Mouse (Mus musculus): Measurements from ENCODE around the gene Tmprss12. TPM values are rescaled to one million over a fixed set of nuclear protein-coding genes. Genes with fewer than 3 reads are reported as not detected.
"Not testable (repeated sequence)": the region's sequence is repeated elsewhere in the genome, so short reads cannot be mapped to it uniquely, and the experiment has no call there.

The Tmprss12 gene
- polyA plus RNA-seq, 1 experiment from 2014 or later, result not detected

DNA sequence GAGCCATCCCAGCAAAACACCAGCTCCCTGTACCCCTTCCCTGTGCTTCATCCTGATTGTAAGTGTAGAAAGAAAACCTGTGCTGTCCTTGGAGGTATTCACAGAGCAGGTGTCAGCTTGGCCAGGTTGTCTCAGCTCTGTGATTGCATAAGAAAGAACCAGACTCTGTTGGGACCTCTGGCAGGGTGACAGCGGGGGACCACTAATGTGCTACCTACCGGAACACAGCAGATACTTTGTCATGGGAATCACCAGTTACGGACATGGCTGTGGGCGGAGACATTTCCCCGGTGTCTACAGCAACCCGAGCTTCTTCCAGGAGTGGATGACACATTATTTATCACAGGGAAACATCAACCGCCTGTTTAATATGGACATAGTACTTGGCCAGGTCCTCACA is 11.7 kb downstream of the Tmprss12 start:
- Histone ChIP-seq H3K9me3 (ENCODE audit: control insufficient read depth, low read length) (no peaks in the 10 kb centered on the region), H3K27ac (ENCODE audit: low read depth, low read length) (no peak overlapping the region), H3K4me3 (ENCODE audit: low read depth, low read length) (no peak overlapping the region), H3K4me2 (ENCODE audit: low read depth, low read length, severe bottlenecking) (no peak overlapping the region), H3K4me1 (replicated peaks; ENCODE audit: control insufficient read depth, insufficient read depth, low read length) (no peaks in the 10 kb centered on the region), H3K36me3 (ENCODE audit: control insufficient read depth, insufficient read depth, low read length) (no peaks in the 10 kb centered on the region), H3K9ac (ENCODE audit: low read length) (no peak overlapping the region), H3K27me3 (ENCODE audit: control insufficient read depth, insufficient read depth, low read length) (no peaks in the 10 kb centered on the region)
- ATAC-seq (replicated peaks; ENCODE audit: low FRiP score), result no peak
- DNase-seq (ENCODE audit: low spot score), result no peak
- 77% methylated on average over 7 of the region's 7 CpGs for WGBS

DNA sequence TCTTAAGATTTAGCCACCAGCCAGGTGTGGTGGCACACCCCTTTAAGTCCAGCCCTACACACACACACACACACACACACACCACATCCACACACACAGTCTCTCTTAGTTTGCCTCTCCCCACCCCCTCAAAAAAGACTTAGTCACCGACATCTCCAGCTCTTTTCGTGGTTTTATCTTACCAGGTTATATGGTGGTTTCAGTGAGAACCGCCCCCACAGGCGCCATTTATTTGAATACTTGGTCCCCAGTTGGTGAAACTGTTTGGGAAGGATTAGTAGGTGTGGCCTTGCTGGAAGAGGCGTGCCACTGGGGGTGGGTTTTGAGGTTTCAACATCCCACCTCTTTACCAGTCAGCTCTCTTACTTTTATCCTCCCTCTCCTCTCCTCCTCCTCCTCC is 17.2 kb downstream of the Tmprss12 start:
- Histone ChIP-seq H3K27ac (ENCODE audit: low read depth, low read length) (no peak overlapping the region), H3K9ac (ENCODE audit: low read length) (no peak overlapping the region), H3K36me3 (ENCODE audit: control insufficient read depth, insufficient read depth, low read length) (no peaks in the 10 kb centered on the region), H3K27me3 (ENCODE audit: control insufficient read depth, insufficient read depth, low read length) (no peaks in the 10 kb centered on the region), H3K4me3 (ENCODE audit: low read depth, low read length) (no peak overlapping the region), H3K9me3 (ENCODE audit: control insufficient read depth, low read length) (no peaks in the 10 kb centered on the region), H3K4me2 (ENCODE audit: low read depth, low read length, severe bottlenecking) (no peak overlapping the region), H3K4me1 (replicated peaks; ENCODE audit: control insufficient read depth, insufficient read depth, low read length) (no peaks in the 10 kb centered on the region)
- 88% methylated on average over 5 of the region's 5 CpGs for WGBS
- DNase-seq (ENCODE audit: low spot score) (no peak), ATAC-seq (replicated peaks; ENCODE audit: low FRiP score) (no peak)

DNA sequence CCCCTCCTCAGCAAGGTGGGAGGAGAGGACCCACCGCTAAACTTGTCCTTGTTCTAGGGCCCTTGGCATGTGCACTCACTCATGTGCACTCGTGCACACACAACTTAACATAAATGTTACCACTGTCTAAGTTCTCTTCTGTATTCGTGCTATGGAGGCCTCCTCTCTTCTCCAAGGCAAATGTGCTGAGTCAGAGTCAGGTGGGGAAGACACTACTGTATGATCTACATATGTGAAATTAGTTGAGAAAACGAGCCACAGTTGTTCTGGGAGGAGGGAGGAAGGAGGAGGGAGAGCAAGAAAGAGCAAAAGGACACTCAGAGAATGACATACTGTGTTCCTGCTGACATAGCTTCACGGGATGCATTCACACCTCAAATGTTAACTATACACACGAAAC is 19.9 kb downstream of the Tmprss12 start:
- no peak for ATAC-seq (replicated peaks; ENCODE audit: low FRiP score)
- Histone ChIP-seq H3K4me1 (replicated peaks; ENCODE audit: control insufficient read depth, insufficient read depth, low read length) (no peaks in the 10 kb centered on the region), H3K9me3 (ENCODE audit: control insufficient read depth, low read length) (no peaks in the 10 kb centered on the region), H3K27ac (ENCODE audit: low read depth, low read length) (no peak overlapping the region), H3K36me3 (ENCODE audit: control insufficient read depth, insufficient read depth, low read length) (no peaks in the 10 kb centered on the region), H3K9ac (ENCODE audit: low read length) (no peak overlapping the region), H3K4me2 (ENCODE audit: low read depth, low read length, severe bottlenecking) (no peak overlapping the region), H3K27me3 (ENCODE audit: control insufficient read depth, insufficient read depth, low read length) (no peaks in the 10 kb centered on the region), H3K4me3 (ENCODE audit: low read depth, low read length) (no peak overlapping the region)
- DNase-seq (ENCODE audit: low spot score), result no peak
- 82% methylated on average over 6 of the region's 6 CpGs for WGBS

DNA sequence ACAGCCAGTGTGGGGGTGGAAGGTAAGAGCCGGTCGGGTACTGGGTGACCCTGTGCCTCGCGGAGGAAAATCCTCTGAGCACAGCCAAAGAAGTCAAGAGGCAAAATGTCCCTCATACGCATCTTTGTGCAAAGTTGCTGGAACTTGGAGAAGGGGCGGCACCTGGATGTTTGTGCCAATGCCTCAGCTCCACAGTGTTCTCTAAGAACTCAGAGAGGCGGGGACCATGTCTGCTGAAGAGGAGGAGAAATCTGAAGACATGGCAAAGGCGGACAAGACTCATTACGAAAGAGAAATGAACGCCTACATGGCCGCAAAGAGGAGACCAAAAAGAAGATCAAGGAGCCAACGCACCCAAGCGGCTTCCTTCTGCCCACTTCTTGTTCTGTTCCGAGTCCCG is 20.9 kb downstream of the Tmprss12 start:
- H3K4me1 ChIP-seq (replicated peaks; ENCODE audit: control insufficient read depth, insufficient read depth, low read length), result no peaks in the 10 kb centered on the region
- DNase-seq (ENCODE audit: low spot score) (no peak), ATAC-seq (replicated peaks; ENCODE audit: low FRiP score) (no peak)
- no peak overlapping the region for H3K9ac ChIP-seq (ENCODE audit: low read length)
- no peak overlapping the region for H3K4me3 ChIP-seq (ENCODE audit: low read depth, low read length)
- H3K9me3 ChIP-seq (ENCODE audit: control insufficient read depth, low read length), result no peaks in the 10 kb centered on the region
- 74% methylated on average over 15 of the region's 15 CpGs for WGBS
- H3K27me3 ChIP-seq (ENCODE audit: control insufficient read depth, insufficient read depth, low read length), result no peaks in the 10 kb centered on the region
- no peaks in the 10 kb centered on the region for H3K36me3 ChIP-seq (ENCODE audit: control insufficient read depth, insufficient read depth, low read length)
- H3K27ac ChIP-seq (ENCODE audit: low read depth, low read length), result no peak overlapping the region
- H3K4me2 ChIP-seq (ENCODE audit: low read depth, low read length, severe bottlenecking), result no peak overlapping the region

DNA sequence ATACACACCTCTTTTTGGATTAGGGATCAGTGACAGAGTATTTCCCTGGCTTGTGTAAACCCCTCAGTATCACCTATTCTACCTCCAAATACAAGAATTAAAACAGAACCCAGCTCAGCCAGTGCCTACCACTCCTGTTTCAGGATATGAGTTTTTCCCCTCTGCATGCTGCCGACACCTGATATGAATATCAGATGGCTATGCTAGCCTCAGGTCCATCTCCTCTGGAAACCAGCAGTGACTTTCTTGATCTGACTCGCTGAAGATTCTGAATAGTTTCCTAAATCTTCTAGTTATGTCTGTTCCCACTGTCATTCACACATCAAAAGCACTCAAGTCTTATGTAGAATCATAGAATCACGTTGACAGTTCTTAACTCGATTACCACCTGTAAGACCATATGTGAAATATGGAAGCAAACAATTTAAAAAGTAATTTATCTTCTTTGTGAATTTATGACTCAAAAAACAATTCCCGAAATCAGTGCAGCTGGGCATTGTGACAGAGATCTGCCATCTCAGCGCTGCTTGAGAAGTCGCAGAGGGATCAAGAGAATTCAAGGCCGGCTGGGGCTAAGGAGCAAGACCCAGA is 22.9 kb downstream of the Tmprss12 start:
- no peaks in the 10 kb centered on the region for H3K4me1 ChIP-seq (replicated peaks; ENCODE audit: control insufficient read depth, insufficient read depth, low read length)
- H3K4me2 ChIP-seq (ENCODE audit: low read depth, low read length, severe bottlenecking), result no peak overlapping the region; the same call in 1 of the 2 replicates
- H3K9ac ChIP-seq (ENCODE audit: low read length), result no peak overlapping the region
- DNase-seq (ENCODE audit: low spot score), result no peak
- H3K36me3 ChIP-seq (ENCODE audit: control insufficient read depth, insufficient read depth, low read length), result no peaks in the 10 kb centered on the region
- no peak overlapping the region for H3K4me3 ChIP-seq (ENCODE audit: low read depth, low read length)
- no peaks in the 10 kb centered on the region for H3K27me3 ChIP-seq (ENCODE audit: control insufficient read depth, insufficient read depth, low read length)
- H3K27ac ChIP-seq (ENCODE audit: low read depth, low read length), result no peak overlapping the region
- WGBS, result 54% methylated on average over 8 of the region's 8 CpGs
- H3K9me3 ChIP-seq (ENCODE audit: control insufficient read depth, low read length), result no peaks in the 10 kb centered on the region
- no peak for ATAC-seq (replicated peaks; ENCODE audit: low FRiP score)

DNA sequence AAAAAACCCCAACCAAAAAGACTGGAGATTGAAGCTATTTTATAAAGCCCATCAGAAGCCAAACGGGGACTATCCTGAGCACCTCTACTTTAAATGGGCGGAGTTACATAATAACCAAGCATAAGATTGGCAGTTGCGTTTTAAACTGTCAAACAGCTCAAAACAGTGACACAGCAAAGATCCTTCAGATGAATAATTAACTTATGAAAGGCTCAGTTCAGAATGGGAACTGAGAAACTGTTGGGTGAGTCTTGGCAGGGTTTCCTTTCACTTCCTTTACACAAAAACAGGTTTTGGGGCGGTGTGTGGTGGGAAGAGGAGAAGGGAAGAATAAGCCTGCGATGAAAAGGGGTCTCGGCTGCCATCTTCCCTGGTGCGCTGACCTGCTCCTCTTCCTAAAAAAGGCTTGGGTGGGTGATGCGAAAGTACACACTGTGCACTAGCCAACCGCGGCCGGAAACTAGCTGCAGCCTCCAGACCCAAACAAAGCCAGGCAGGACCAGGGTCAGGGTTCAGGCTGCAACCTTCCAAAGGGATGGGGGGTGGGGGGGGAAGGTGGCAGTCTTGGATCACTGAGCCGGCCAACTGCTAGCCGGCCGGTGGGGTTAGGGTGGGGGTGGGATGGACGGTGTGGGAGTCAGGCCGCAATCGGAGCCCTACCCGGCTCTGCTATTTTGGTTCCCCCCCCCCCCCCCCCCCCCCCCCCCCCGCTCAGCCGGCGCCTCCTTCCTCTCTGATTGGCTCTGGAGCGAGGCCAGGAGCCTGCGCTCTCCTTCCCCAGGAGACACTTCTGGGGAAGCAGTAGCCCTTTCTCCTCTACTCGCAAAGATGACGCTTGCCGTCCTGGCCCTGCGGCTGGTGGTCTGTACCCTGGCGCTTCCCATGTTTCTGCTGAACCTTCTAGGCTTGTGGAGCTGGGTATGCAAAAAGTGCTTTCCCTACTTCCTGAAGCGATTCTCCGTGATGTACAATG is 23.7 kb downstream of the Tmprss12 start, which contains the start of gene Mettl7a1:
Gene Mettl7a1 (plus strand): TSS at position 122 of the 973 bp plus-strand sequence.
- DNase-seq (ENCODE audit: low spot score) (peak; percentile 82), ATAC-seq (replicated peaks; ENCODE audit: low FRiP score) (peak; percentile 87)
- H3K9me3 ChIP-seq (ENCODE audit: control insufficient read depth, low read length), result no peaks in the 10 kb centered on the region
- no peaks in the 10 kb centered on the region for H3K36me3 ChIP-seq (ENCODE audit: control insufficient read depth, insufficient read depth, low read length)
- 3% methylated on average over 25 of the region's 30 CpGs for WGBS
- peak within 1 kb of the TSS; percentile 67 for H3K4me2 ChIP-seq (ENCODE audit: low read depth, low read length, severe bottlenecking)
- peak within 1 kb of the TSS; percentile 42 for H3K4me3 ChIP-seq (ENCODE audit: low read depth, low read length)
- H3K27me3 ChIP-seq (ENCODE audit: control insufficient read depth, insufficient read depth, low read length), result no peaks in the 10 kb centered on the region
- H3K9ac ChIP-seq (ENCODE audit: low read length), result peak within 1 kb of the TSS; percentile 67
- peak within 1 kb of the TSS; percentile 44; the same call in 1 of the 2 replicates for H3K27ac ChIP-seq (ENCODE audit: low read depth, low read length)
- no peaks in the 10 kb centered on the region for H3K4me1 ChIP-seq (replicated peaks; ENCODE audit: control insufficient read depth, insufficient read depth, low read length)

DNA sequence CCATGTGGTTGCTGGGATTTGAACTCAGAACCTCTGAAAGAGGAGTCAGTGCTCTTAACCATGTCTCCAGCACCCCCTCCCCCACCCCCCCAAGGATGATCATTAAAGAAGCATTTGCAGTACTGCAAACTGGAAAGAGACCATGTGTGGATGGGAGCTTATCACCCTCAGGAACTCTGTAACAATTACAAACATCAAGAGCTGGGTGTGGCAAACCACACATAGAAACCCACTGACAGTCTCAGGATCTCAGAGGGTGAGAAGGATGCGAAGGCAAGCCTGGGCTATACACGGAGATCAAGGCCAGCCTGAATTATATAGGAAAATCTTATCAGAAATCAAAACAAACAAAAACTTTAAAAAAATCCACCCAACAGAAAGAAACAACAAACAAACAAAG is 25.6 kb downstream of the Tmprss12 start:
- H3K27me3 ChIP-seq (ENCODE audit: control insufficient read depth, insufficient read depth, low read length), result no peaks in the 10 kb centered on the region
- H3K9ac ChIP-seq (ENCODE audit: low read length), result no peak overlapping the region
- DNase-seq (ENCODE audit: low spot score) (no peak), ATAC-seq (replicated peaks; ENCODE audit: low FRiP score) (no peak)
- WGBS, result 83% methylated on average over 2 of the region's 2 CpGs
- no peaks in the 10 kb centered on the region for H3K4me1 ChIP-seq (replicated peaks; ENCODE audit: control insufficient read depth, insufficient read depth, low read length)
- H3K4me2 ChIP-seq (ENCODE audit: low read depth, low read length, severe bottlenecking), result no peak overlapping the region
- H3K36me3 ChIP-seq (ENCODE audit: control insufficient read depth, insufficient read depth, low read length), result no peaks in the 10 kb centered on the region
- no peak overlapping the region for H3K27ac ChIP-seq (ENCODE audit: low read depth, low read length)
- no peak overlapping the region for H3K4me3 ChIP-seq (ENCODE audit: low read depth, low read length)
- no peaks in the 10 kb centered on the region for H3K9me3 ChIP-seq (ENCODE audit: control insufficient read depth, low read length)

DNA sequence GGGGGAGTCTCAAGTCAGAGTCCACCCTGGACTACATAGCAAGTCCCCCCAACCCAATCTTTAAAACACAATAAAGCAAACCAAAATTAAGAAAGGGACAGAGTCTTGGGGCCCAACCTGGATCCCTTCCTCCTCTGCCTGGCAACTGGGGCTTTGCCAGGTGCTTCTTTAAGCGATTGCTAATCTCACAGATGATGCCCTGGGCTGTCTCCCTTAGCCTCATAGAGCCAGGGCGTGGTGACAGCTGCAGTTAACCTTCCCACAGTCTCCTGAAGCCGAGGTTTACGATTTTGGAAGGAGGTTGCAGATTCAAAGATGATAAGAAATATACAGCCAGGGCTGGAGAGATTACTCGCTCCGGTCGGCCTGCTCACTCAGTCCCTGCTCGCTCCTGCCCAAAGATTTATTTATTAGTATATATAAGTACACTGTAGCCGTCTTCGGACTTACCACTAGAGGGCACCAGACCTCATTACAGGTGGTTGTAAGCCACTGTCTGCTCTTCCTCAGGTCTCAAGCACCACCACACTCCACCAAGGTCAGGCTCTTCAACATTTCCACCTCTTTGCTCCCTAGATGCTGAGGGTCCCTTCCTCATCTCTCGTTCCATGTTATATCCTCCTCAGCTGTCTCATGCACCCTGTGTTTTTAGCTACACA is 26.9 kb downstream of the Tmprss12 start:
- 48% methylated on average over 11 of the region's 11 CpGs for WGBS

More for the DNA sequence above, 26.9 kb downstream of the Tmprss12 start:
- H3K27me3 ChIP-seq (ENCODE audit: control insufficient read depth, insufficient read depth, low read length); ATAC-seq (replicated peaks; ENCODE audit: low FRiP score); H3K27ac ChIP-seq (ENCODE audit: low read depth, low read length); H3K4me1 ChIP-seq (replicated peaks; ENCODE audit: control insufficient read depth, insufficient read depth, low read length); H3K36me3 ChIP-seq (ENCODE audit: control insufficient read depth, insufficient read depth, low read length); H3K4me2 ChIP-seq (ENCODE audit: low read depth, low read length, severe bottlenecking); DNase-seq (ENCODE audit: low spot score); H3K9me3 ChIP-seq (ENCODE audit: control insufficient read depth, low read length); H3K9ac ChIP-seq (ENCODE audit: low read length); H3K4me3 ChIP-seq (ENCODE audit: low read depth, low read length): not testable (repeated sequence)
